Mouse (Mus musculus): ENCODE data around the gene Pemt. TPM values are rescaled to one million over a fixed set of nuclear protein-coding genes. Genes with fewer than 3 reads are reported as not detected.

Gene Pemt
- polyA plus RNA-seq, 1 experiment from 2014 or later = 8.7 TPM

DNA sequence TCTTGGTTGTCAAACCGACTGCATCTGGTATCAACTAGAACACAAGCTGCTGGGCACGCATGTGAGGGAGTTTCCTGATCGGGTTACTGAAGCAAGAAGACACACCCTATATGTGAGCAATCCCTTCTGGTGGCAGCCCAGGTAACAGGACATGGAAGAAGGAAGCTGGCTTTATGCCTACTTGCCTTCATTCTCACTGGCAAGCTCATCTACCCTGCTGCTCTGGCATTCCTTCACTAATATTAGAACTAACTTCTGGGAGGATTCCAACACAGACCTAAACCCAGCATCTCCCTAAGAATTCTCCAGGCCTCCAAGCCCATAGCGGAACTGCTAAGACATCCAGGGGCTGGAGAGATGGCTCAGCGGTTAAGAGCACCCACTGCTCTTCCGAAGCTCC is 25.1 kb downstream of the Pemt start:
- no peak for DNase-seq (ENCODE audit: low spot score)
- Histone ChIP-seq H3K27ac (replicated peaks) (no peak overlapping the region), H3K36me3 (replicated peaks) (no peaks in the 10 kb centered on the region), H3K4me3 (no peak overlapping the region), H3K27me3 (replicated peaks; ENCODE audit: low read depth, poor library complexity, severe bottlenecking) (peaks cover 16% of the 10 kb centered on the region; the same call in 1 of the 2 replicates), H3K9me3 (no peaks in the 10 kb centered on the region), H3K4me1 (peaks cover 17% of the 10 kb centered on the region)
- 78% methylated on average over 6 of the region's 6 CpGs for WGBS

GRCm38 (mm10) chr11:60016726-60017125 is 29.6 kb downstream of the Pemt start:
- peak overlapping the region; percentile 31; the same call in 1 of the 2 replicates for H3K27ac ChIP-seq (replicated peaks)

GRCm38 (mm10) chr11:60011516-60011915 is 34.8 kb downstream of the Pemt start:
- Histone ChIP-seq H3K27ac (replicated peaks) (no peak overlapping the region), H3K4me3 (no peak overlapping the region), H3K27me3 (replicated peaks; ENCODE audit: low read depth, poor library complexity, severe bottlenecking) (no peaks in the 10 kb centered on the region), H3K4me1 (peaks cover 8% of the 10 kb centered on the region), H3K36me3 (replicated peaks) (no peaks in the 10 kb centered on the region), H3K9me3 (no peaks in the 10 kb centered on the region)
- WGBS = 85% methylated on average over 3 of the region's 3 CpGs
- DNase-seq (ENCODE audit: low spot score) = no peak

More at GRCm38 (mm10) chr11:60016726-60017125, 29.6 kb downstream of the Pemt start:
- 49% methylated on average over 4 of the region's 4 CpGs for WGBS
- no peaks in the 10 kb centered on the region for H3K9me3 ChIP-seq
- no peak for DNase-seq (ENCODE audit: low spot score)
- H3K36me3 ChIP-seq (replicated peaks) = no peaks in the 10 kb centered on the region
- H3K27me3 ChIP-seq (replicated peaks; ENCODE audit: low read depth, poor library complexity, severe bottlenecking) = no peaks in the 10 kb centered on the region
- no peak overlapping the region for H3K4me3 ChIP-seq
- peaks cover 21% of the 10 kb centered on the region for H3K4me1 ChIP-seq

- H3K4me3 ChIP-seq = no peak overlapping the region
- no peaks in the 10 kb centered on the region for H3K9me3 ChIP-seq
- H3K36me3 ChIP-seq (replicated peaks) = no peaks in the 10 kb centered on the region
- DNase-seq (ENCODE audit: low spot score) = no peak
- no peak overlapping the region for H3K27ac ChIP-seq (replicated peaks)
- no peaks in the 10 kb centered on the region for H3K27me3 ChIP-seq (replicated peaks; ENCODE audit: low read depth, poor library complexity, severe bottlenecking)
- no peaks in the 10 kb centered on the region for H3K4me1 ChIP-seq
- WGBS = 76% methylated on average over 3 of the region's 3 CpGs
Measured at GRCm38 (mm10) chr11:60009451-60009850, 36.8 kb downstream of the Pemt start.

DNA sequence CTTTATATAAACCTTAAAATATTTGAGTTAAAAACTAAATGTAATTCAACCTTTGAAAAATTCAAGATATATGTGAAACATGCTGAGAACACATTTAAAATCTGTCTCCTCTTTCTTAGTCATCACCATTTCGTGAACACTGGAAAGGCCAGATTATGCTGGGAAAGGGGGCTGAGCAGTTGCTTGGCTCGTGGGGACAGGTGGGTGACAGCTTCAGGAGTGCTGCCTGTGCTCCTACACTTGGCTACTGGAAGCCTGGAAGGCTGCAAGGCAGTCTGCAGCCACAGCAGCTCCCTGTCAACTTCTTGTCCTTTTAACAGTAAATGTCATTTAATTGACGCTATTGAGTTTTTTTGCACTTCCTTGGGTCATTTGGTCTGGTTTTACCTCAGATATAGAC is 40.4 kb downstream of the Pemt start:
- Histone ChIP-seq H3K9me3 (no peaks in the 10 kb centered on the region), H3K27ac (replicated peaks) (no peak overlapping the region), H3K27me3 (replicated peaks; ENCODE audit: low read depth, poor library complexity, severe bottlenecking) (no peaks in the 10 kb centered on the region), H3K36me3 (replicated peaks) (no peaks in the 10 kb centered on the region), H3K4me3 (no peak overlapping the region), H3K4me1 (no peaks in the 10 kb centered on the region)
- WGBS = 71% methylated on average over 3 of the region's 3 CpGs
- DNase-seq (ENCODE audit: low spot score) = no peak

- Histone ChIP-seq H3K36me3 (replicated peaks) (no peaks in the 10 kb centered on the region), H3K4me3 (no peak overlapping the region), H3K27me3 (replicated peaks; ENCODE audit: low read depth, poor library complexity, severe bottlenecking) (no peaks in the 10 kb centered on the region), H3K4me1 (no peaks in the 10 kb centered on the region), H3K9me3 (no peaks in the 10 kb centered on the region), H3K27ac (replicated peaks) (no peak overlapping the region)
- 78% methylated on average over 6 of the region's 6 CpGs for WGBS
- no peak for DNase-seq (ENCODE audit: low spot score)
Measured at GRCm38 (mm10) chr11:60004716-60005115, 41.6 kb downstream of the Pemt start.

DNA sequence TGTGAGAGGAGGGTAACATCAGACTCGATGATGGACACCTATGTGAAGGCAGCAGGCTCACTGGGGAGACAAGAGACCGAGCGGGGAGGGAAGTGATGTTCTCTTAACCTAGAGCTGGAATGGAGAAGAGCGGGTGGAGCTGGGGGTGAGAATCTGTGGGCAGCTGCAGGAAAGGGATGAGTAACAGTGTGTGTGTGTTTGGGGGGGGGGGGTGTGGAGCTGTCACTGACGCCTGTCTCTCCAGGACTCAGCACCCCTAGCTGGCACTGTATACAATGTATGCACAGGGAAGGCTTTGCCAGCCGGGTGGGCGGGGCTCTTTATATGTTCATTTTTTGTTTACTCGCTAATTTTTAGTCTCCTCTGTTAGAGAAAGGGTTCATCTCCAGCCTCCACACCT is 42.5 kb downstream of the Pemt start:
- no peaks in the 10 kb centered on the region for H3K9me3 ChIP-seq
- no peaks in the 10 kb centered on the region for H3K27me3 ChIP-seq (replicated peaks; ENCODE audit: low read depth, poor library complexity, severe bottlenecking)
- H3K27ac ChIP-seq (replicated peaks) = no peak overlapping the region
- no peak overlapping the region for H3K4me3 ChIP-seq
- 85% methylated on average over 8 of the region's 8 CpGs for WGBS
- no peaks in the 10 kb centered on the region for H3K36me3 ChIP-seq (replicated peaks)
- DNase-seq (ENCODE audit: low spot score) = no peak
- no peaks in the 10 kb centered on the region for H3K4me1 ChIP-seq

DNA sequence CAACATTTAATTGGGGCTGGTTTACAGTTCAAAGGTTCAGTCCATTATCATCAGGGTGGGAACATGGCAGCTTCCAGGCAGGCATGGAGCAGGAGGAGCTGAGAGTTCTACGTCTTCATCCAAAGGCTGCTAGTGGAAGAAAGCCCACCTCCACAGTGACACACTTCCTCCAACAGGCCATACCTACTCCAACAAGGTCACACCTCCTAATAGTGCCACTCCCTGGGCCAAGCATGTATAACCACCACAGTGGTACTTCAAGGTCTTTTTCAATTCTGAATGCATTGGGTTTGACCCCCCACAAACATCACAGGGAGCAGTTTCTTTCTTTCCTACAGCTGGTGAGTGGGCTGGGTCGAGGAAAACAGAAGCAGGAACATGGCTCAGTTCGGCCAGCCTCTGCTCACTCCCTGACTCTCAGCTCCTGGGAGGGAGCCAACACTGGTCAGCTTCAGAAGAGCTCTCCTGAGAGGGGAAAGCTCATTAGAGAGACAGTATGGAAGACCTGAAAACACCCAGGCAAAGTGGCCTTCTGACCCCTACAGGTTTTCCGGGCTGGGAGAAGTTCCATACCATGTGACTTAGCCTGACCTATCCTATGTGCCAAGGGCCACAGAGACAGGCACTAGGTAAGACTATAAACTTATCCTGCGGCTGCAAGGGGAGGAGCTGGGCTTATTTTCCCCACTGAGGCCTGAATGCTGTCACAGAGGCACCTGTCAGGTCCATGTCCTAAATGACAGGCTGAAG is 44.9 kb downstream of the Pemt start:
- Histone ChIP-seq H3K9me3 (no peaks in the 10 kb centered on the region), H3K4me1 (no peaks in the 10 kb centered on the region), H3K4me3 (no peak overlapping the region), H3K27ac (replicated peaks) (no peak overlapping the region), H3K36me3 (replicated peaks) (no peaks in the 10 kb centered on the region), H3K27me3 (replicated peaks; ENCODE audit: low read depth, poor library complexity, severe bottlenecking) (no peaks in the 10 kb centered on the region)
- no peak for DNase-seq (ENCODE audit: low spot score)
- WGBS = 79% methylated on average over 5 of the region's 5 CpGs

DNA sequence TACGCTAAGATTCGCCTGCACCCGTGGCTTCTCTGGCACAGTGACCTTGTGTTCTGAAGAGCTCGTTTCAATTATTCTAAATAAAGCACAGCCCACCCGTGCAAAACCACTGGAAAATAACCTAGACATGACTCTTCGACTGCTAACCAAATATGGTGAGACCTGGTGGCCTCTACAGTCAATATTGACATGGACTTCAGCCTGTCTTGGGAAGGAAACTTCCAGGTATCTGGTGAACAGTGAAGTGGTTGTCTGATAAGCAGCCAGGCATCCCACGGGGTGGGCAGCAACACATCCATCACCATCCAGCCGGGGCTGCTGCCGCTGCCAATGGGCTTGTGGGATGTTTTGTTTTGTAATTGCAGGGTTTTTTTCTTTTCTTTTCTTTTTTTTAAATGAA is 52.0 kb downstream of the Pemt start:
- Histone ChIP-seq H3K9me3 (no peaks in the 10 kb centered on the region), H3K4me1 (peaks cover 10% of the 10 kb centered on the region), H3K27ac (replicated peaks) (no peak overlapping the region), H3K36me3 (replicated peaks) (no peaks in the 10 kb centered on the region), H3K27me3 (replicated peaks; ENCODE audit: low read depth, poor library complexity, severe bottlenecking) (no peaks in the 10 kb centered on the region), H3K4me3 (no peak overlapping the region)
- no peak for DNase-seq (ENCODE audit: low spot score)
- 81% methylated on average over 9 of the region's 9 CpGs for WGBS

DNA sequence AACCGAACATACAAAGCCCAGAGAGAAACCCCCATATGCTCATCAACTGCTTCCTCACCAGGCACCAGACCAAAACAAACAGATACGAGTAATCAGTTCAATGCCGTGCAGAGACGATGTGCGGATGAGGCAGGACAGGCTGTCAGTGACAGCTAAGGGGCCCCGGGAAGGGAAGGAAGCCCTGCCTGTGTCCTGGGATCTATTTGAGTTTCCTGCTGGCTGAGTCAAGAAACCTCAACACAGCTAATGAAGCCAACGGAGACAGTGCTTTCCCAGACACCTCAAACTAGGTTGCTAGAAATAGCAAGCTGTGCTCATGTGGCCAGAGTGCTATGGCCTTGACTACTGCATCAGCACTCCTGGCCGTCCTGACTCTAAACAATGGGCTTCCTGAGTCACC is 54.9 kb downstream of the Pemt start:
- DNase-seq (ENCODE audit: low spot score) = no peak
- Histone ChIP-seq H3K4me3 (no peak overlapping the region), H3K27ac (replicated peaks) (no peak overlapping the region), H3K9me3 (no peaks in the 10 kb centered on the region), H3K27me3 (replicated peaks; ENCODE audit: low read depth, poor library complexity, severe bottlenecking) (no peaks in the 10 kb centered on the region), H3K36me3 (replicated peaks) (no peaks in the 10 kb centered on the region), H3K4me1 (peaks cover 14% of the 10 kb centered on the region)
- WGBS = 75% methylated on average over 8 of the region's 8 CpGs

GRCm38 (mm10) chr11:59989406-59989805 is 56.9 kb downstream of the Pemt start:
- Histone ChIP-seq H3K27me3 (replicated peaks; ENCODE audit: low read depth, poor library complexity, severe bottlenecking) (no peaks in the 10 kb centered on the region), H3K4me3 (no peak overlapping the region), H3K9me3 (no peaks in the 10 kb centered on the region), H3K36me3 (replicated peaks) (no peaks in the 10 kb centered on the region), H3K4me1 (peaks cover 14% of the 10 kb centered on the region), H3K27ac (replicated peaks) (peak overlapping the region; percentile 51; the same call in 1 of the 2 replicates)
- 53% methylated on average over 1 of the region's 1 CpGs for WGBS
- DNase-seq (ENCODE audit: low spot score) = peak; percentile 36

- no peaks in the 10 kb centered on the region for H3K36me3 ChIP-seq (replicated peaks)
- peaks cover 19% of the 10 kb centered on the region for H3K4me1 ChIP-seq
- peaks cover 19% of the 10 kb centered on the region; the same call in 1 of the 2 replicates for H3K27me3 ChIP-seq (replicated peaks; ENCODE audit: low read depth, poor library complexity, severe bottlenecking)
- no peaks in the 10 kb centered on the region for H3K9me3 ChIP-seq
- H3K27ac ChIP-seq (replicated peaks) = no peak overlapping the region
- no peak for DNase-seq (ENCODE audit: low spot score)
- WGBS = 85% methylated on average over 5 of the region's 5 CpGs
- H3K4me3 ChIP-seq = no peak overlapping the region
Measured at GRCm38 (mm10) chr11:59977831-59978230, 68.5 kb downstream of the Pemt start.

DNA sequence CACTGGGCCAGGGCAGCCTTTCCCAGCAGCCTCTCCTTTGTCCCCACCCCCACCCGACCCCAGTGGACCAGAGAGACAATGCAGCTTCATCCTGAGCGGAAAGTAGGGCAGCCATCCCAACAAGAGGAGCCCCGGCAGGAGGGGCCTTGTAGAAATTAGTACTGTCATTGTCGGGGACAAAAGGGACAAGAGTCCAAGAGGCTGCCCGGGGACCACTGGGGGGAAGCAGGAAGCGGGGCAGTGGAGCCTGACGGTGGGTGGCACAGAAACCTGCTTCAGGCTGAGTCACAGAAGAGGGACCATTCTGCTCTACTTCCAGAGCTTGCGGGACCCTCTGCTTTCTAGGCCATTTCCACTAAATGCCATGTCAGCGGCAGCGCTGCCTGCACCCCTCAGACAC is 71.0 kb downstream of the Pemt start:
- H3K36me3 ChIP-seq (replicated peaks) = no peaks in the 10 kb centered on the region
- peaks cover 30% of the 10 kb centered on the region for H3K4me1 ChIP-seq
- no peak overlapping the region for H3K27ac ChIP-seq (replicated peaks)
- H3K27me3 ChIP-seq (replicated peaks; ENCODE audit: low read depth, poor library complexity, severe bottlenecking) = peaks cover 23% of the 10 kb centered on the region; the same call in 1 of the 2 replicates
- no peaks in the 10 kb centered on the region for H3K9me3 ChIP-seq
- H3K4me3 ChIP-seq = no peak overlapping the region
- no peak for DNase-seq (ENCODE audit: low spot score)
- WGBS = 26% methylated on average over 10 of the region's 10 CpGs
